26 mouse cellular contexts compared by ENCODE assay signal in the genomic region with DNA sequence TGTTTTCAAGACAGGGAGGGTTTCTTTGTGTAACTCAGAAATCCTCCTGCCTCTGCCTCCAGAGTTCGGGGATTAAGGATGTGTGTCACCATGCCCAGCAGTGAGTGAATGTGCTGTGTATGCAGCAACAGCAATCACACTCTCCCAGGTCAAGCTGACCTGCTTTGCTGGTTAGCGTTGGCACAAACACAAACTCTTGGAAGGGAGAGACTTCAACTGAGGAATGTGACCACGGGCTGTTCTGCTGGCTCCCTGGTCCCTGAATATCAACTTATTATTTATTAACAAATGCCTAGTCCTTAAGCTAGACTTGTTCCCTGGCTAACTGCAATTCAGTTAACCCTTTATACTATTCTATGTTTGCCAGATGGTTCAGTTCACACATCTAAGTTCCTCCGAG. TPM values are rescaled to one million over a fixed set of nuclear protein-coding genes. Genes with fewer than 3 reads are reported as not detected.
"Had no signal": no experiment of that assay in that cellular context is flagged by ENCODE, and none has a peak within 500 bp of the region (broad histone marks: within the 10 kb centered on the region; RNA-seq: fewer than 3 reads in every experiment).

No protein-coding gene starts in this region.

- DNase-seq: layer of hippocampus, postnatal 36 days; lung, adult 18-20 months; lung, postnatal 10 days; lung, postnatal 36 days; right cerebral cortex, adult 18-20 months; right cerebral cortex, postnatal 14 days; right cerebral cortex, postnatal 4 days; thymus, adult 2 months; thymus, postnatal 14 days; thymus, postnatal 4 days had no signal

- H3K36me3 ChIP-seq: liver, embryonic 12.5 days; liver, embryonic 15.5 days; lung, embryonic 15.5 days; midbrain, embryonic 10.5 days; midbrain, embryonic 13.5 days; neural tube, embryonic 13.5 days had no signal

- H3K4me2 ChIP-seq: liver, embryonic 12.5 days; liver, embryonic 15.5 days; lung, embryonic 15.5 days; midbrain, embryonic 13.5 days; neural tube, embryonic 13.5 days had no signal

- H3K4me1 ChIP-seq: liver, embryonic 12.5 days; liver, embryonic 15.5 days; midbrain, embryonic 10.5 days; midbrain, embryonic 13.5 days; neural tube, embryonic 13.5 days had no signal

- H3K9ac ChIP-seq: liver, embryonic 12.5 days; liver, embryonic 15.5 days; lung, embryonic 15.5 days; midbrain, embryonic 13.5 days; neural tube, embryonic 13.5 days had no signal

- ATAC-seq: intestine, postnatal 0 days; liver, embryonic 12.5 days; midbrain, embryonic 13.5 days; midbrain, embryonic 16.5 days had no signal

- H3K27ac ChIP-seq: left cerebral cortex, adult 2 months; liver, embryonic 12.5 days; liver, embryonic 15.5 days; lung, embryonic 15.5 days; midbrain, embryonic 10.5 days; midbrain, embryonic 13.5 days; neural tube, embryonic 13.5 days; stomach, postnatal 0 days had no signal

- H3K9me3 ChIP-seq: liver, embryonic 12.5 days; liver, embryonic 15.5 days; lung, embryonic 15.5 days; megakaryocyte, embryonic 14.5 days; midbrain, embryonic 10.5 days; midbrain, embryonic 13.5 days; neural tube, embryonic 13.5 days had no signal

- H3K27me3 ChIP-seq: lung, embryonic 15.5 days; megakaryocyte, embryonic 14.5 days; midbrain, embryonic 13.5 days; neural tube, embryonic 13.5 days had no signal

- H3K4me3 ChIP-seq: left cerebral cortex, adult 2 months; liver, embryonic 12.5 days; liver, embryonic 15.5 days; lung, embryonic 15.5 days; megakaryocyte, embryonic 14.5 days; midbrain, embryonic 10.5 days; midbrain, embryonic 13.5 days; myocyte; neural tube, embryonic 13.5 days had no signal

RNA-seq across cellular contexts. Expression of gene Alox12, which starts 28.5 kb away (rescaled TPM):
- total RNA-seq: layer of hippocampus, postnatal 36 days had no signal

RNA-seq across cellular contexts. Expression of gene Alox12e, which starts 38.8 kb away (rescaled TPM):
- total RNA-seq: layer of hippocampus, postnatal 10 days; layer of hippocampus, postnatal 36 days; monocyte, adult 5-6 weeks had no signal
- polyA plus RNA-seq: intestine, postnatal 0 days; limb, embryonic 11.5 days; midbrain, embryonic 10.5 days; midbrain, embryonic 16.5 days; myocyte; neural tube, embryonic 13.5 days; stomach, embryonic 14.5 days had no signal

RNA-seq across cellular contexts. Expression of gene Gm21988, which starts 44.0 kb away (rescaled TPM):
- total RNA-seq: monocyte, adult 5-6 weeks had no signal
